Mouse (Mus musculus): ENCODE results near the gene Spock1. TPM values are rescaled to one million over a fixed set of nuclear protein-coding genes. Genes with fewer than 3 reads are reported as not detected.

Gene Spock1
- polyA plus RNA-seq, 1 experiment from 2014 or later = 12.5 TPM

DNA sequence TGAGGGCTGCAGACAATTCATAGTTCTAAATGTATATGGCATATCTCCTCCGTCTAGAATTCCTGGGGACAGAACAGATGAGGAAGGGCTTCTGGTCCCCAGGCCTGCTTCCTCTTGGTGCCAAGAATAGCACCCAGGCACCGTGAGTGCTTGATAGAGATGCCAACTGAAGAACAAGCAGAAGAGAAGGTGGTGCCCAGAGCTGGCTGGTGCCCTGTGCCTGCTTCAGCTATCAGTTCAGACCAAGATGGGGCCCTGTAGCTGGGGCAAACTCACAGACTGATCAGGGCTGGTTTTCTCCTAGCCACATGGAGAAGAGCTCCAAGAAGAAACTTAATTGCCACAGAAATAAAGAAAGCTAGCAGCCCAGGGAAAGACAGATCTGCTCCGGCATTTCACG lies 385.8 kb downstream of the Spock1 start:
- H3K4me1 ChIP-seq (ENCODE audit: control insufficient read depth, insufficient read depth, low read length) = no peaks in the 10 kb centered on the region
- DNase-seq (ENCODE audit: low spot score) = no peak
- no peaks in the 10 kb centered on the region for H3K9me3 ChIP-seq (ENCODE audit: control insufficient read depth, low read length)
- 71% methylated on average over 4 of the region's 4 CpGs for WGBS
- H3K36me3 ChIP-seq (ENCODE audit: control insufficient read depth, insufficient read depth, low read length) = no peaks in the 10 kb centered on the region
- no peak overlapping the region for H3K9ac ChIP-seq (ENCODE audit: low read depth, low read length)
- ATAC-seq (ENCODE audit: low read depth) = no peak
- no peak overlapping the region for H3K4me2 ChIP-seq (ENCODE audit: low read depth, low read length)
- no peaks in the 10 kb centered on the region for H3K27me3 ChIP-seq (replicated peaks; ENCODE audit: control insufficient read depth, insufficient read depth, low read length)
- H3K4me3 ChIP-seq (ENCODE audit: low read depth, low read length) = no peak overlapping the region
- no peak overlapping the region for H3K27ac ChIP-seq (replicated peaks; ENCODE audit: low read depth, low read length)

DNA sequence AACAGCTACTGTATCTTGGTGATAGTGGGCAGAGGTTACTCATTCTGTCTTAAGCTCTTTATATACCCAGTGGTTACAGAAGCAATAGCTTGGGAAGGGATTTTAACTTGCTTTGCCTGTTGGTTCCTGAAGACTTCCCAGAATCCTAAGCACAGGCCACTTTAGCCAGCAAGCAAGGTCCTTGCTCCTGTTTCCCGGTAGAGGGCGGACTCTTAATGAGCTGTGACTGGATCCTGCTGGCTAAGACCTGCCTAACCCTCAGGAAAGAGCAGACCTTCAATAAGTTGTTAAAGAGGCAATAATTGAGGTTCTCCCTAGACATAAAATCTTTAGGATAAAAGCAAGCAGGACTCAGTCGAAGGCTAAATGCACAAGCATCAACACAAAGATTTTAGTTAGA lies 387.0 kb downstream of the Spock1 start:
- no peak for ATAC-seq (ENCODE audit: low read depth)
- no peak overlapping the region for H3K9ac ChIP-seq (ENCODE audit: low read depth, low read length)

DNA sequence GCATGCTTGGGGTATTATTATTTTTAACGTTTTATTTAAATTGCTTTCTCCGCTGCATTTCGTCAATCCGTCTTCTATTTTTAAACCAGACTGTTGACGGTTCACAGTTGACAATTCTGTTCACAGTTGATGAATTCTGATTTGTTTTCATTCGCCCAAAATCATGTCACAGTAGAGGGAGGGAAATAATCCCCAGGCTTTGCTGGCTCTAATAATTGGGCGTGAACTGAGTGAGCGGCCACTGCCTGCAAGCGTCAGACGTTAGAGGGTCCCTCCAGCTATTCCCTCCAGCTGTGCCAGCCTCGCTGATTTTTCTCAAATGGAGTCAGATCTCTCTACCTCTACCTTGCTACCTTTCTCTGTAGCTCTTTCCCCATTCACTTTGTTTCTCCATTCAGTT lies 388.3 kb downstream of the Spock1 start:
- no peak overlapping the region for H3K9ac ChIP-seq (ENCODE audit: low read depth, low read length)
- no peak overlapping the region for H3K4me3 ChIP-seq (ENCODE audit: low read depth, low read length)
- DNase-seq (ENCODE audit: low spot score) (no peak), ATAC-seq (ENCODE audit: low read depth) (no peak)
- H3K4me2 ChIP-seq (ENCODE audit: low read depth, low read length) = no peak overlapping the region
- no peak overlapping the region for H3K27ac ChIP-seq (replicated peaks; ENCODE audit: low read depth, low read length)
- no peaks in the 10 kb centered on the region for H3K27me3 ChIP-seq (replicated peaks; ENCODE audit: control insufficient read depth, insufficient read depth, low read length)
- H3K4me1 ChIP-seq (ENCODE audit: control insufficient read depth, insufficient read depth, low read length) = peaks cover 3% of the 10 kb centered on the region; the same call in 1 of the 2 replicates
- no peaks in the 10 kb centered on the region for H3K9me3 ChIP-seq (ENCODE audit: control insufficient read depth, low read length)
- no peaks in the 10 kb centered on the region for H3K36me3 ChIP-seq (ENCODE audit: control insufficient read depth, insufficient read depth, low read length)
- WGBS = 49% methylated on average over 11 of the region's 11 CpGs

More for the DNA sequence above, 387.0 kb downstream of the Spock1 start:
- Histone ChIP-seq H3K27ac (replicated peaks; ENCODE audit: low read depth, low read length) (no peak overlapping the region), H3K4me3 (ENCODE audit: low read depth, low read length) (no peak overlapping the region), H3K4me2 (ENCODE audit: low read depth, low read length) (no peak overlapping the region), H3K4me1 (ENCODE audit: control insufficient read depth, insufficient read depth, low read length) (peaks cover 1% of the 10 kb centered on the region; the same call in 1 of the 2 replicates), H3K9me3 (ENCODE audit: control insufficient read depth, low read length) (no peaks in the 10 kb centered on the region), H3K36me3 (ENCODE audit: control insufficient read depth, insufficient read depth, low read length) (no peaks in the 10 kb centered on the region), H3K27me3 (replicated peaks; ENCODE audit: control insufficient read depth, insufficient read depth, low read length) (no peaks in the 10 kb centered on the region)
- 17% methylated on average over 3 of the region's 3 CpGs for WGBS
- DNase-seq (ENCODE audit: low spot score) = peak; percentile 61

DNA sequence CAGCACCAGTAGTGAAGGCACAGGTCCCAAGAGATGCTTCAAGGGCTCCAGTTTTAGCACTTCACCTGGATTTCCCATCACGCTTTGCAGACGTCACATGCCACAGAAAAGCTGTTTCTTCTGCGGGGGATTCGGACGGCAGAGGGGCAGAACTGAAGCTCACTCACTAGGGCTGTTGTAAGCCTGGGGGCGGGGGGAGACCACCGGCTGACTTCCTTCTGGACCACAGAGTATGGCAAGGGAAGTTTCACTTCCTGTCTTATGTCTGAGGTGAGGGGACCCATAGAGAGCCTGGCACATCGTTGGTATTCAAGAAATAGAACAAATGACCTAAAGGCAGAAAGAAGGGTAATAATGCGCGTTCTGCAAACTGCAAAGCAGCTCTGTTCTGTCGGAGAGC lies 392.4 kb downstream of the Spock1 start:
- H3K9me3 ChIP-seq (ENCODE audit: control insufficient read depth, low read length) = no peaks in the 10 kb centered on the region
- 61% methylated on average over 11 of the region's 11 CpGs for WGBS
- H3K9ac ChIP-seq (ENCODE audit: low read depth, low read length) = no peak overlapping the region
- H3K4me3 ChIP-seq (ENCODE audit: low read depth, low read length) = no peak overlapping the region
- no peak for DNase-seq (ENCODE audit: low spot score)
- H3K36me3 ChIP-seq (ENCODE audit: control insufficient read depth, insufficient read depth, low read length) = no peaks in the 10 kb centered on the region
- no peaks in the 10 kb centered on the region for H3K27me3 ChIP-seq (replicated peaks; ENCODE audit: control insufficient read depth, insufficient read depth, low read length)
- peaks cover 3% of the 10 kb centered on the region; the same call in 1 of the 2 replicates for H3K4me1 ChIP-seq (ENCODE audit: control insufficient read depth, insufficient read depth, low read length)
- no peak overlapping the region for H3K4me2 ChIP-seq (ENCODE audit: low read depth, low read length)
- no peak overlapping the region for H3K27ac ChIP-seq (replicated peaks; ENCODE audit: low read depth, low read length)
- no peak for ATAC-seq (ENCODE audit: low read depth)

DNA sequence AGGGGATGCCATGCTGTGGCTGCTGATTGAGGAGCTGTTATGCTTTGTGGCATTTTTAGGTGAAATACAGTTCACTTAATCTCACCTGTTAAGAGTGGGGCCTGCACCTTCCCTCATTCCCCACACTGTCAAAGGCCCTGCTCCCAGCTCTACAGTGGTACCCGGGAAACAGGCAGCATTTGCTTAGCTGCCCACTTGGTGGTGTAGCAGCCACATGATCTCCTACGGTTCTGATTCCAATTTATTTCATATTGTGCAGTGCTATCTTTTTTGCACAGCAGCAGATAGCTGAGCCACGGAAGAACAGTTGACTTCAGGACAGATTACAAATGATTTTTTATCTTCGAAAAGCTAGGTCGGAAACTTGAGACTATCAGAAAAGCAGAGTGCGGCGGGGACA lies 406.6 kb downstream of the Spock1 start:
- Histone ChIP-seq H3K9me3 (ENCODE audit: control insufficient read depth, low read length) (0 out of 2 replicates have a peak, but pooled peaks cover 4% of the 10 kb centered on the region), H3K4me2 (ENCODE audit: low read depth, low read length) (no peak overlapping the region), H3K36me3 (ENCODE audit: control insufficient read depth, insufficient read depth, low read length) (no peaks in the 10 kb centered on the region), H3K4me3 (ENCODE audit: low read depth, low read length) (no peak overlapping the region), H3K27me3 (replicated peaks; ENCODE audit: control insufficient read depth, insufficient read depth, low read length) (no peaks in the 10 kb centered on the region), H3K9ac (ENCODE audit: low read depth, low read length) (no peak overlapping the region), H3K4me1 (ENCODE audit: control insufficient read depth, insufficient read depth, low read length) (no peaks in the 10 kb centered on the region), H3K27ac (replicated peaks; ENCODE audit: low read depth, low read length) (no peak overlapping the region)
- 83% methylated on average over 7 of the region's 7 CpGs for WGBS
- ATAC-seq (ENCODE audit: low read depth) = no peak
- no peak for DNase-seq (ENCODE audit: low spot score)

DNA sequence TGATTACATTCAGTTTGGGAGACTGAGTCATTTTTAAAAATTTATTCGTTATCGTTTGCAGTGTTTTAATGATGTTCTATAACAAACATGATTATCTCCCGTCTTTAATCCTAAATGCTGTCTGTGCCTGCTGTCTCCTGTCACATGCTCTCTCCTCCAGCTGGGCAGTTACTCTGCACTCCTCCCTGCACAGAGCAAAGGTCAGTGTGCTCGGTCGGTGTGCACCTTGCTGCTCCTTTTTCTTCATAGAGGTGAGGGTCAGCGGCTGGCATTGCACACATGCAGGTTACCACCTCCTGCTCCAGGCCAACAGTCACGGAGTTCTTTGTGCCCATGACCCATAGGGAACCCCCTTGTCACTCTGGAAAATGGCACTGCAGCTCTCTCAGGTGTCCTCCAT lies 411.4 kb downstream of the Spock1 start:
- no peak for DNase-seq (ENCODE audit: low spot score)
- no peaks in the 10 kb centered on the region for H3K9me3 ChIP-seq (ENCODE audit: control insufficient read depth, low read length)
- no peak overlapping the region for H3K4me2 ChIP-seq (ENCODE audit: low read depth, low read length)
- H3K4me3 ChIP-seq (ENCODE audit: low read depth, low read length) = no peak overlapping the region
- WGBS = 80% methylated on average over 7 of the region's 7 CpGs
- H3K4me1 ChIP-seq (ENCODE audit: control insufficient read depth, insufficient read depth, low read length) = no peaks in the 10 kb centered on the region
- no peak for ATAC-seq (ENCODE audit: low read depth)
- H3K27me3 ChIP-seq (replicated peaks; ENCODE audit: control insufficient read depth, insufficient read depth, low read length) = no peaks in the 10 kb centered on the region
- H3K27ac ChIP-seq (replicated peaks; ENCODE audit: low read depth, low read length) = no peak overlapping the region
- no peak overlapping the region for H3K9ac ChIP-seq (ENCODE audit: low read depth, low read length)
- no peaks in the 10 kb centered on the region for H3K36me3 ChIP-seq (ENCODE audit: control insufficient read depth, insufficient read depth, low read length)

DNA sequence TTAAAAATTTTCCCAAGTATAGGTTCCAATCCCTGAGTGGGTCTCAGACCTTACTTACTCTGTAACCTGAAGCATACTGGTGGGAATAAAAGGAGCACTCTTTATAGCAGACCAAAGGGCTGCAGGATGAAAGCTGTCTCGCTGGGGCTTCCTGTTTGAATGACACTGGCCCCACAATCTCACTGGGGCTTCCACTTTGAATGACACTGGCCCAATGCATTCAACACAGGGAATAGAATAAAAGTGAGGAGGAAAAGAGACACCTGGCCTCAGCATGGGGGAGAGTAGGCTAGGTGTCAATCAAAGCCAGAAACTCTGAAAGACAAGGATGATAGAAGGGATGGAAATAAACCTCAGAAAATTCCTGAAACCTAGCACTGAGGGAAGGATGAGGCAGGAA lies 413.3 kb downstream of the Spock1 start:
- no peaks in the 10 kb centered on the region for H3K4me1 ChIP-seq (ENCODE audit: control insufficient read depth, insufficient read depth, low read length)
- no peak overlapping the region for H3K4me3 ChIP-seq (ENCODE audit: low read depth, low read length)
- no peak for ATAC-seq (ENCODE audit: low read depth)
- H3K9me3 ChIP-seq (ENCODE audit: control insufficient read depth, low read length) = no peaks in the 10 kb centered on the region
- H3K9ac ChIP-seq (ENCODE audit: low read depth, low read length) = no peak overlapping the region
- 34% methylated on average over 1 of the region's 1 CpGs for WGBS
- no peaks in the 10 kb centered on the region for H3K36me3 ChIP-seq (ENCODE audit: control insufficient read depth, insufficient read depth, low read length)
- H3K27me3 ChIP-seq (replicated peaks; ENCODE audit: control insufficient read depth, insufficient read depth, low read length) = no peaks in the 10 kb centered on the region
- no peak overlapping the region for H3K27ac ChIP-seq (replicated peaks; ENCODE audit: low read depth, low read length)
- H3K4me2 ChIP-seq (ENCODE audit: low read depth, low read length) = no peak overlapping the region
- no peak for DNase-seq (ENCODE audit: low spot score)

DNA sequence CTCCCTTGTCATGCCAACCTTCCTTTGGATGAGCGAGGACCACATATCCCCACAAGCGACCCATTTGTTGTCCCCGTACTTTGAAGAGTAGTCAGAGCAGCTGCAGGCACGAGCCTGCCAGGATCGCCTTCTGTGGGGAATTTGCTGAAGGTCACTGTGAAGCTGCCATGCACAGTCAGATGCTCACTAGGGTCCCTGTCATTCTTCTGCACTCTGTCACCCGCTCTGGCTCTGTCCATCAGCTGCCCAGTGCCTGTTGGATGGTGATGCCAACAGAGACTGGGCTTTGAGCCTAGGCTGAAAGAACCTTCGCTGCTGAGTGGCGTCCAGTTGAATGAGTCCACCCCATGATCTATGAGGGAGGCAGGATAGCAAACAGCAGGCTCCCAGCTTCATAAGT lies 419.2 kb downstream of the Spock1 start:
- WGBS = 88% methylated on average over 8 of the region's 8 CpGs
- ATAC-seq (ENCODE audit: low read depth) = no peak
- no peak overlapping the region for H3K4me2 ChIP-seq (ENCODE audit: low read depth, low read length)

DNA sequence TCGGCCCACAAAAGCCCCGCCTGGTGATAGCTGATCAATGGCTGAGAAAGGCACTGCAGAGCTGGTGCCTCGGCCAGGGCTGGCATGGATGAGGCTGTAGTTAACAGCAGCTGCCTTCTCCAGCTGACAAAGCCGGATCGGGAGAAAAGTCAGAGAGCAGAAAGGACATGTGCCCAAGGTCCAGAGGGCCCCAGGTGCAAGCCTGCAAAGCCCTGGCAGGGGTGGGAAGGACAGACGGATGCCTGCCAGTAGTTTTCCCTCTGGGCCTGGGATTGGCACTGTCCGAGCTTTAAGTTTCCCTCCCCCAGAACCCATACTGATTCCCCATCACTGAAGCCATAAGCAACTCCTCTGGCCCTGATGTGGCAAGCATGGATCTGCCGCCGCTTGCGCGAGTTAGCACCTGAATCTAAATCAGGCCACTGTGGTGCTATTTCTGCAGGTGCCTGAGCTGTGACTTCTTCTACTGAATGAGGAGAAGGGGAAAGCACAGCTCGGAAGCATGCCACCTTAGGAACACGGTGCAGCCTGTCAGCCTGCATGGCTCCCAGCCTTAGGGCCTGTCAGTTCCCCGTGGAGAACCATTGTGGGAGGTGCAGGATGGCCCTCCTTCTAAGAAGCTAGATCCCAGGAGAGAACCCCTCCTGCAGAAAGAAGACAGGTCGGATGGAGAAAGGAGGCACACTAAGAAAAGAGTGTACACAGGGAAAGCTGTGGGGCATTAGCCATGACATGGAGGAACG lies 423.5 kb downstream of the Spock1 start:
- Histone ChIP-seq H3K9ac (ENCODE audit: low read depth, low read length) (no peak overlapping the region), H3K4me2 (ENCODE audit: low read depth, low read length) (no peak overlapping the region), H3K36me3 (ENCODE audit: control insufficient read depth, insufficient read depth, low read length) (no peaks in the 10 kb centered on the region), H3K4me1 (ENCODE audit: control insufficient read depth, insufficient read depth, low read length) (no peaks in the 10 kb centered on the region), H3K9me3 (ENCODE audit: control insufficient read depth, low read length) (no peaks in the 10 kb centered on the region), H3K27ac (replicated peaks; ENCODE audit: low read depth, low read length) (no peak overlapping the region), H3K27me3 (replicated peaks; ENCODE audit: control insufficient read depth, insufficient read depth, low read length) (no peaks in the 10 kb centered on the region), H3K4me3 (ENCODE audit: low read depth, low read length) (no peak overlapping the region)
- ATAC-seq (ENCODE audit: low read depth) = no peak
- no peak for DNase-seq (ENCODE audit: low spot score)
- 80% methylated on average over 16 of the region's 16 CpGs for WGBS

More for the DNA sequence above, 419.2 kb downstream of the Spock1 start:
- Histone ChIP-seq H3K4me3 (ENCODE audit: low read depth, low read length) (no peak overlapping the region), H3K27me3 (replicated peaks; ENCODE audit: control insufficient read depth, insufficient read depth, low read length) (no peaks in the 10 kb centered on the region), H3K9me3 (ENCODE audit: control insufficient read depth, low read length) (no peaks in the 10 kb centered on the region), H3K4me1 (ENCODE audit: control insufficient read depth, insufficient read depth, low read length) (no peaks in the 10 kb centered on the region), H3K9ac (ENCODE audit: low read depth, low read length) (no peak overlapping the region), H3K27ac (replicated peaks; ENCODE audit: low read depth, low read length) (no peak overlapping the region), H3K36me3 (ENCODE audit: control insufficient read depth, insufficient read depth, low read length) (no peaks in the 10 kb centered on the region)
- no peak for DNase-seq (ENCODE audit: low spot score)
